8 mouse cellular contexts compared by ENCODE assay signal in the genomic region with DNA sequence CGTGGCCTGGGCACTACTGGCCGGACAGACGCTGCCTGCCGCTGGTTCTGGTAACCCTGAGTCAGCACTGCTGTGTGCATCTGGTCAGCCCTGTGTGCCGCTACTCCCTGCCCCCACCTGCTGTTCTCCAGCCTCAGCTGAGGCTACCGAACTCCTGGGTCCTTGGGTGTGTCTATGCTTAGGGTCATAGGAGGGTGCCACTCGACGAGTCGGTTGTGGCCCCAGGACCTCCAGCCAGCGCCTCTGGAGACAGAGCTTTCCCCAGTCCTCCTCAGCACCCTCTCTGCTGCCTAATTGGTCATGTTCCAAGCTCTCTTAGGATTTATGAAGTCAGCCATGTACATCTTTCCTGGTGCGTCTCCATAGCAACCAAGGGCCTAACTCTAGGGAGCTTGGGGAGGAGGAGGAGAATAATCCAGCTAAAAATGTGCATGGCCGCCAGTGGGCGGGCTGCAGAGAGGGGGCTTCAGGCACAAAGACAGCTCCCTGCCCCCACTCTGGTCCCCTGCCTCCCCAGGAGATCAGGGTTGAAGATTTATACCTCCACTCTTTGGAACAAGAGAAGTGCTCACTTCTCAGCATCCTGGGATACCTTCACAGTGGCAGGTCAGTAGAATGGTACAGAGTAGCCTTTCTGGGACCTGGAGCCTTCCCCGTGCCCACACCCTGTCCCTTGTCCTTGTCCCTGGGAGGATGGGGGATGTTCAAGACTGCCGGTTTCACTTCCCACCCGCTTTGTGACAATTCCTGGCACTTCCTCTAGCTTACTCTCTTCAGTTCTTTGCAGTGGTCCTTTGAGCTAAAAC. TPM values are rescaled to one million over a fixed set of nuclear protein-coding genes. Genes with fewer than 3 reads are reported as not detected.
A peak's percentile ranks its signal among the peaks of the same experiment; 100 is the strongest.
DNase-seq lines count a peak whose midpoint lies in the region; ATAC-seq lines count a peak whose summit lies in the region.

No protein-coding gene starts in this region.

- H3K36me3 ChIP-seq in kidney, embryonic 16.5 days (ENCODE audit: insufficient read depth, low read length) = no peaks in the 10 kb centered on the region
- H3K36me3 ChIP-seq in liver, embryonic 12.5 days = no peaks in the 10 kb centered on the region

- H3K27ac ChIP-seq in kidney, embryonic 16.5 days (ENCODE audit: low read length) = peak overlapping the region; percentile 94
- H3K27ac ChIP-seq in liver, embryonic 12.5 days = no peak overlapping the region

- no peak overlapping the region for H3K4me3 ChIP-seq in kidney, embryonic 16.5 days (ENCODE audit: low read length)
- no peak overlapping the region for H3K4me3 ChIP-seq in liver, embryonic 12.5 days

- ATAC-seq in frontal cortex, adult (ENCODE audit: low TSS enrichment) = peak; percentile 65
- ATAC-seq in kidney, embryonic 16.5 days (ENCODE audit: low FRiP score, low TSS enrichment) = 0 out of 2 replicates have a peak, but pooled peaks have one; percentile 6
- ATAC-seq in liver, embryonic 12.5 days = 0 out of 2 replicates have a peak, but pooled peaks have one; percentile 2

- WGBS in kidney, embryonic 16.5 days = 36% methylated on average over 16 of the region's 16 CpGs
- WGBS in liver, embryonic 12.5 days (ENCODE audit: insufficient replicate concordance) = 70% methylated on average over 16 of the region's 16 CpGs

- no peak overlapping the region for H3K4me2 ChIP-seq in kidney, embryonic 16.5 days (replicated peaks; ENCODE audit: low read depth, low read length)
- H3K4me2 ChIP-seq in liver, embryonic 12.5 days = no peak overlapping the region

- H3K9ac ChIP-seq in kidney, embryonic 16.5 days (replicated peaks; ENCODE audit: low read length) = no peak overlapping the region; the same call in 1 of the 2 replicates
- H3K9ac ChIP-seq in liver, embryonic 12.5 days = no peak overlapping the region

- peak; percentile 24 for DNase-seq in A20 (ENCODE audit: low read depth, low spot score)
- DNase-seq in Muller cell, postnatal 12 days (ENCODE audit: inconsistent ontology term) = peak; percentile 21
- DNase-seq in right cerebral cortex, adult 2 months (ENCODE audit: low spot score in 2 of 2) = peak; percentile 75 to 77
- DNase-seq in adrenal gland, postnatal 10 days = no peak
- no peak for DNase-seq in cerebellum, postnatal 36 days

- H3K4me1 ChIP-seq in kidney, embryonic 16.5 days (ENCODE audit: insufficient read depth, low read length) = peaks cover 53% of the 10 kb centered on the region
- H3K4me1 ChIP-seq in liver, embryonic 12.5 days = peaks cover 43% of the 10 kb centered on the region

- H3K27me3 ChIP-seq in kidney, embryonic 16.5 days (ENCODE audit: insufficient read depth, low read length) = no peaks in the 10 kb centered on the region
- no peaks in the 10 kb centered on the region for H3K27me3 ChIP-seq in liver, embryonic 12.5 days (replicated peaks)

- H3K9me3 ChIP-seq in kidney, embryonic 16.5 days (ENCODE audit: low read length) = no peaks in the 10 kb centered on the region
- no peaks in the 10 kb centered on the region for H3K9me3 ChIP-seq in liver, embryonic 12.5 days (replicated peaks)

RNA-seq across cellular contexts. Expression of gene Stpg4, which starts 49.0 kb away (rescaled TPM):
- polyA plus RNA-seq in kidney, embryonic 16.5 days (2015; fragmentation: Nextera tagmentation; extraction: Ambion mirVana) = 0.60 TPM in 1 of 2 replicates, not detected in the other
- polyA plus RNA-seq in liver, embryonic 12.5 days (2016; fragmentation: Nextera tagmentation; extraction: Ambion mirVana) = not detected in 2 replicates
- total RNA-seq in adrenal gland, postnatal 10 days (2021) = not detected

Comparison
In these comparisons a context has a peak if more than half of its experiments do, and no peak if none do; other contexts are left out.
1. DNase-seq: peak in A20 (single experiment), Muller cell, postnatal 12 days (single experiment) and right cerebral cortex, adult 2 months (2 of 2); none in adrenal gland, postnatal 10 days (single experiment) and cerebellum, postnatal 36 days (0 of 2).
2. ATAC-seq: peak in every context shown above with its lines; median percentile 65 in frontal cortex, adult; 6 in kidney, embryonic 16.5 days; 2 in liver, embryonic 12.5 days.